Mouse (Mus musculus) spleen, adult 2 months (tissue): ENCODE measurements around the gene Ppp1r3e.

Experiments used
- CTCF ChIP-seq: fragments of 200-500 bp; IDR thresholded peaks from 2 replicates; pipeline ENCODE4 v1.5.1; 2011; ENCODE audit warnings: mild to moderate bottlenecking, inconsistent platforms; ENCODE audit not compliant: insufficient read depth, insufficient read length, insufficient replicate concordance; ENCODE audit errors: extremely low read depth
- POLR2A ChIP-seq: fragments of 200-500 bp; IDR thresholded peaks from 2 replicates; pipeline ENCODE4 v1.6.1; 2011; ENCODE audit warnings: low read depth, low read length, inconsistent platforms

- peak; percentile 34; the same call in 1 of the 2 replicates for TF ChIP-seq CTCF
- no peak for TF ChIP-seq POLR2A
Measured at GRCm38 (mm10) chr14:54866936-54867335, 10.4 kb downstream of the Ppp1r3e start.
